Mouse (Mus musculus): ENCODE data around the gene Serpini1. TPM values are rescaled to one million over a fixed set of nuclear protein-coding genes. Genes with fewer than 3 reads are reported as not detected.
A peak's percentile ranks its signal among the peaks of the same experiment; 100 is the strongest.

Serpini1 gene
- polyA plus RNA-seq (2014; fragmentation: Nextera tagmentation; extraction: Ambion mirVana) = 1.0 and 2.3 TPM in 2 replicates

- Histone ChIP-seq H3K9ac (ENCODE audit: low read depth, low read length) (peak within 1 kb of the TSS; percentile 96), H3K27me3 (ENCODE audit: control insufficient read depth, insufficient read depth, low read length) (no peaks in the 10 kb centered on the region), H3K36me3 (ENCODE audit: control insufficient read depth, insufficient read depth, low read length) (no peaks in the 10 kb centered on the region), H3K4me1 (ENCODE audit: control insufficient read depth, insufficient read depth, low read length) (0 out of 2 replicates have a peak, but pooled peaks cover 3% of the 10 kb centered on the region), H3K4me2 (peak within 1 kb of the TSS; percentile 85), H3K4me3 (ENCODE audit: low read depth, low read length) (peak within 1 kb of the TSS; percentile 96), H3K27ac (ENCODE audit: low read depth, low read length) (peak within 1 kb of the TSS; percentile 82), H3K9me3 (replicated peaks; ENCODE audit: control insufficient read depth, low read length) (no peaks in the 10 kb centered on the region)
- ATAC-seq (replicated peaks; ENCODE audit: insufficient number of reproducible peaks, low FRiP score, low TSS enrichment) = peak; percentile 92
- WGBS (ENCODE audit: insufficient replicate concordance) = under 1% methylated on average over 19 of the region's 19 CpGs
Measured at GRCm38 (mm10) chr3:75557292-75557691, at the start of gene Serpini1. Gene Serpini1 (plus strand): TSS chr3:75557547.

- no peak for ATAC-seq (replicated peaks; ENCODE audit: insufficient number of reproducible peaks, low FRiP score, low TSS enrichment)
- Histone ChIP-seq H3K9ac (ENCODE audit: low read depth, low read length) (no peak overlapping the region), H3K4me1 (ENCODE audit: control insufficient read depth, insufficient read depth, low read length) (no peaks in the 10 kb centered on the region), H3K9me3 (replicated peaks; ENCODE audit: control insufficient read depth, low read length) (no peaks in the 10 kb centered on the region), H3K36me3 (ENCODE audit: control insufficient read depth, insufficient read depth, low read length) (peaks cover 4% of the 10 kb centered on the region), H3K4me2 (no peak overlapping the region), H3K27ac (ENCODE audit: low read depth, low read length) (no peak overlapping the region), H3K27me3 (ENCODE audit: control insufficient read depth, insufficient read depth, low read length) (no peaks in the 10 kb centered on the region), H3K4me3 (ENCODE audit: low read depth, low read length) (no peak overlapping the region)
- WGBS (ENCODE audit: insufficient replicate concordance) = 77% methylated on average over 7 of the region's 7 CpGs
Measured at GRCm38 (mm10) chr3:75517631-75518250, 39.6 kb upstream of the Serpini1 start.

DNA sequence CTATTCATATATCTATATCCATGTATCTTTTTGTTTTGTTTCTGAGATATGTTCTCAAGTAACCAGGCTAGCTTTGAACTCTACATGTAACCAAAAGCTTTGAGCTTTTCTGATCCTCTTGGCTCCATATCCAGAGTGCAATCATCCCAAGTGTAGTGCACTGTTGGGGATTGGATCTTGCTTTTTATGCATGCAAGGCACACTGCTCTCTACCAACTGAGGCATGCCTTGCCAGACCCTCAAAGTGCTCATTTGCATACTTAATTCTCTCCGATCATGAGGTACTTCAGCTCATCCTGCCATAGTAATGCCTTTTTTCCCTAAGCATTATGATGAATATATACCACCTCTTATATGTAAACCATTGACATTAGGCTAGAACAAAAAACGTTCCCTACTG lies 36.0 kb upstream of the Serpini1 start:
- Histone ChIP-seq H3K9ac (ENCODE audit: low read depth, low read length) (no peak overlapping the region), H3K4me2 (no peak overlapping the region), H3K27ac (ENCODE audit: low read depth, low read length) (no peak overlapping the region), H3K9me3 (replicated peaks; ENCODE audit: control insufficient read depth, low read length) (no peaks in the 10 kb centered on the region), H3K4me3 (ENCODE audit: low read depth, low read length) (no peak overlapping the region), H3K27me3 (ENCODE audit: control insufficient read depth, insufficient read depth, low read length) (no peaks in the 10 kb centered on the region), H3K36me3 (ENCODE audit: control insufficient read depth, insufficient read depth, low read length) (peaks cover 6% of the 10 kb centered on the region), H3K4me1 (ENCODE audit: control insufficient read depth, insufficient read depth, low read length) (no peaks in the 10 kb centered on the region)
- 86% methylated on average over 2 of the region's 2 CpGs for WGBS (ENCODE audit: insufficient replicate concordance)
- ATAC-seq (replicated peaks; ENCODE audit: insufficient number of reproducible peaks, low FRiP score, low TSS enrichment) = no peak

- Histone ChIP-seq H3K4me2 (no peak overlapping the region), H3K36me3 (ENCODE audit: control insufficient read depth, insufficient read depth, low read length) (peaks cover 7% of the 10 kb centered on the region), H3K9me3 (replicated peaks; ENCODE audit: control insufficient read depth, low read length) (no peaks in the 10 kb centered on the region), H3K27ac (ENCODE audit: low read depth, low read length) (no peak overlapping the region), H3K9ac (ENCODE audit: low read depth, low read length) (no peak overlapping the region), H3K4me1 (ENCODE audit: control insufficient read depth, insufficient read depth, low read length) (no peaks in the 10 kb centered on the region), H3K4me3 (ENCODE audit: low read depth, low read length) (no peak overlapping the region), H3K27me3 (ENCODE audit: control insufficient read depth, insufficient read depth, low read length) (no peaks in the 10 kb centered on the region)
- ATAC-seq (replicated peaks; ENCODE audit: insufficient number of reproducible peaks, low FRiP score, low TSS enrichment) = no peak
- WGBS (ENCODE audit: insufficient replicate concordance) = 87% methylated on average over 1 of the region's 1 CpGs
Measured at GRCm38 (mm10) chr3:75522527-75522926, 34.8 kb upstream of the Serpini1 start.

GRCm38 (mm10) chr3:75531074-75531473 lies 26.3 kb upstream of the Serpini1 start:
- 90% methylated on average over 3 of the region's 3 CpGs for WGBS (ENCODE audit: insufficient replicate concordance)
- Histone ChIP-seq H3K4me1 (ENCODE audit: control insufficient read depth, insufficient read depth, low read length) (no peaks in the 10 kb centered on the region), H3K4me3 (ENCODE audit: low read depth, low read length) (no peak overlapping the region), H3K27ac (ENCODE audit: low read depth, low read length) (no peak overlapping the region), H3K9me3 (replicated peaks; ENCODE audit: control insufficient read depth, low read length) (no peaks in the 10 kb centered on the region), H3K36me3 (ENCODE audit: control insufficient read depth, insufficient read depth, low read length) (peaks cover 3% of the 10 kb centered on the region; the same call in 1 of the 2 replicates), H3K9ac (ENCODE audit: low read depth, low read length) (no peak overlapping the region), H3K27me3 (ENCODE audit: control insufficient read depth, insufficient read depth, low read length) (no peaks in the 10 kb centered on the region), H3K4me2 (no peak overlapping the region)
- no peak for ATAC-seq (replicated peaks; ENCODE audit: insufficient number of reproducible peaks, low FRiP score, low TSS enrichment)

DNA sequence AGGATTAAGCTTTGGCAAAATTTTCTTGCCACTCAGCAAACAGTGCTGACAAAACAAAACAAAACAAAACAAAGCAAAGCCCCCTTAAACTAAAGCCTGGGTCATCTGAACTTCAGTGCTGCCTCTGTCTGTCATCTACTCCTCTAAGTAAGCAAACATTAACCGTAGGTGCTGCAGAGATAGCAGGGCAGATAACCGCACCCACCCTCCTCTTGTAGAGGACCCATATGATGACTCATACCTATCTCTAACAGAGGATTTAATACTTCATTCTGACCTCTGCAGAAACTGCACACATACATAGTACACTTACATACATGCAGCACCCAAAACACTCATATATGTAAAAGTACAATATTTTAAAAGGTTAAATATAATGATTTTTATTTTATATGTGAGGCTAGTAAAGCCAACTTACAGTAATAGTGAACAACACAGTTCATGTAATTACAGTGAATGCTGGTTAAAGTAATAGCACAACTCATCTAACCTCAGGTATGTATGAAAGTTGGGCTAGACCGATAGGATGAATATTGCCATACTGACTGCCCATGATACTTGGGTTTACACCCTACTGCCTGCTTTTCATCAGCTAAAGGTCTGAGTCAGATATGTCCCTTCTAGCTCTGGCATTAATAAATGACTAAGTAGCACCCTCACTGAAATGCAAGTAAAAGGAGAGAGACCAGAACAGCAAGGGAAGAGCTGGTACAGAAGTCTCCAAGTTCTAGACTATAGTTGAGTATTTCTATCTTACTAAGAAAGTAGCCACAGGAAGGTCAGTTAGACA lies 23.1 kb upstream of the Serpini1 start:
- Histone ChIP-seq H3K9ac (ENCODE audit: low read depth, low read length) (no peak overlapping the region), H3K27ac (ENCODE audit: low read depth, low read length) (no peak overlapping the region), H3K4me2 (no peak overlapping the region), H3K9me3 (replicated peaks; ENCODE audit: control insufficient read depth, low read length) (no peaks in the 10 kb centered on the region), H3K4me3 (ENCODE audit: low read depth, low read length) (no peak overlapping the region), H3K36me3 (ENCODE audit: control insufficient read depth, insufficient read depth, low read length) (0 out of 2 replicates have a peak, but pooled peaks cover 2% of the 10 kb centered on the region), H3K4me1 (ENCODE audit: control insufficient read depth, insufficient read depth, low read length) (no peaks in the 10 kb centered on the region), H3K27me3 (ENCODE audit: control insufficient read depth, insufficient read depth, low read length) (no peaks in the 10 kb centered on the region)
- 54% methylated on average over 3 of the region's 3 CpGs for WGBS (ENCODE audit: insufficient replicate concordance)
- no peak for ATAC-seq (replicated peaks; ENCODE audit: insufficient number of reproducible peaks, low FRiP score, low TSS enrichment)

DNA sequence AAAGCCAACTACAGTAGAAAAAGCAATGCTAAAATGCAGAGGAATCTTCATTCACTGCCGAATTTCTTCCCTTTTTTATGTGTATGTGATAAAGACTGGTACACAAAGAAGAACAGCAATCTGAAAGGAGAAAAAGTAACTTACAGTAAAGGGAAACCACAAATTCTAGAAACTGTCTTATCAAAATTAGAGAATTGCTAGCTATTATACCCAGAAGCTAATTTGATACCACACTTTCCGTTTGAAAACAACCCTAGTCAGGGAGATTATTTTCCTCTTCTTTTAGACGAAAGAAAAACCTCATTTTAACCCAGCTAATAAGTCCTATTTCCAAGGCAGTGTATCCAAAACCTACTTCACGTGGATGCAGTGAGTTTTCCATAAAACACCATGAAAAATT lies 16.1 kb upstream of the Serpini1 start:
- Histone ChIP-seq H3K36me3 (ENCODE audit: control insufficient read depth, insufficient read depth, low read length) (0 out of 2 replicates have a peak, but pooled peaks cover 2% of the 10 kb centered on the region), H3K4me3 (ENCODE audit: low read depth, low read length) (no peak overlapping the region), H3K27me3 (ENCODE audit: control insufficient read depth, insufficient read depth, low read length) (no peaks in the 10 kb centered on the region), H3K4me2 (no peak overlapping the region), H3K9me3 (replicated peaks; ENCODE audit: control insufficient read depth, low read length) (no peaks in the 10 kb centered on the region), H3K4me1 (ENCODE audit: control insufficient read depth, insufficient read depth, low read length) (0 out of 2 replicates have a peak, but pooled peaks cover 5% of the 10 kb centered on the region), H3K27ac (ENCODE audit: low read depth, low read length) (no peak overlapping the region), H3K9ac (ENCODE audit: low read depth, low read length) (no peak overlapping the region)
- WGBS (ENCODE audit: insufficient replicate concordance) = 83% methylated on average over 4 of the region's 4 CpGs
- no peak for ATAC-seq (replicated peaks; ENCODE audit: insufficient number of reproducible peaks, low FRiP score, low TSS enrichment)

DNA sequence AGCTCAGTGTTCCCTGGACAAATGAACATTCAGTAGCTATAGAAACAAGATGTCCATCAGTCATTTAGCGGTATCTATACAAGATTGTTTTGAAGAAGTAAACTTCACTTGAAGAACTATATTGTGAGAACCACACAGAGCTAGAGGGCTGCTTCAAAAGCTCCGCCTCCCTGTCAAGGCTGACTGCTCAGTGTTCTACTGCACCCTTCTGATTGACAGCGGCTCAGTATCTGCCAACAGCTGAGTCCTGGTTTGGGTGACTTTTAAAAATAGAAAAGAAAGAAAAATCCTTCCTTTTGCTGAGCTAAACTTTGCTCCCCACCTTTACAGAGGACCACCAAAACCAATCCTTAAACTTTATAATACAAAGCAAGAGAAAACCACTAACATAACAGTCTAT lies 14.5 kb upstream of the Serpini1 start:
- Histone ChIP-seq H3K4me1 (ENCODE audit: control insufficient read depth, insufficient read depth, low read length) (0 out of 2 replicates have a peak, but pooled peaks cover 5% of the 10 kb centered on the region), H3K4me2 (peak overlapping the region; percentile 22), H3K27ac (ENCODE audit: low read depth, low read length) (no peak overlapping the region)

More for the DNA sequence above, 14.5 kb upstream of the Serpini1 start:
- no peaks in the 10 kb centered on the region for H3K9me3 ChIP-seq (replicated peaks; ENCODE audit: control insufficient read depth, low read length)
- H3K9ac ChIP-seq (ENCODE audit: low read depth, low read length) = no peak overlapping the region
- ATAC-seq (replicated peaks; ENCODE audit: insufficient number of reproducible peaks, low FRiP score, low TSS enrichment) = peak; percentile 84
- H3K27me3 ChIP-seq (ENCODE audit: control insufficient read depth, insufficient read depth, low read length) = no peaks in the 10 kb centered on the region
- H3K36me3 ChIP-seq (ENCODE audit: control insufficient read depth, insufficient read depth, low read length) = 0 out of 2 replicates have a peak, but pooled peaks cover 2% of the 10 kb centered on the region
- 51% methylated on average over 3 of the region's 3 CpGs for WGBS (ENCODE audit: insufficient replicate concordance)
- no peak overlapping the region for H3K4me3 ChIP-seq (ENCODE audit: low read depth, low read length)
